Mouse (Mus musculus) embryonic fibroblast, embryonic 13.5 days (primary cell): ENCODE measurements around the gene Phf11c. TPM values are rescaled to one million over a fixed set of nuclear protein-coding genes. Genes with fewer than 3 reads are reported as not detected.

ENCODE experiments used
- H3K27ac ChIP-seq: 2 replicates; pipeline ENCODE4 v1.5.1; 2012; ENCODE audit warnings: low read length, control low read depth, inconsistent platforms; ENCODE audit not compliant: insufficient read depth
- H3K4me1 ChIP-seq: 2 replicates; pipeline ENCODE4 v1.6.1; 2011; ENCODE audit warnings: low read length; ENCODE audit not compliant: control insufficient read depth, insufficient read depth
- H3K4me3 ChIP-seq: 2 replicates; pipeline ENCODE4 v1.5.1; 2011; ENCODE audit warnings: mild to moderate bottlenecking, control low read depth, low read length; ENCODE audit not compliant: insufficient read depth
- CTCF ChIP-seq: IDR thresholded peaks from 2 replicates; pipeline ENCODE4 v1.5.1; 2011; ENCODE audit warnings: mild to moderate bottlenecking, control low read depth, low read length, moderate library complexity, borderline replicate concordance; ENCODE audit not compliant: insufficient read depth
- POLR2A ChIP-seq: IDR thresholded peaks from 2 replicates; pipeline ENCODE4 v1.6.1; 2011; ENCODE audit warnings: low read depth, mild to moderate bottlenecking, control low read depth, low read length, moderate library complexity
- polyA plus RNA-seq: library from polyadenylated mRNA; stranded (reverse); fragments of >200 nt; gene quantifications from 2 replicates; pipeline ENCODE4 v1.2.4, GENCODE M21; 2011; ENCODE audit warnings: low read depth; ENCODE audit not compliant: missing spikeins, insufficient read length

The Phf11c gene
- polyA plus RNA-seq, result 0.73 and 1.4 TPM in 2 replicates

- TF ChIP-seq POLR2A, result no peak
- TF ChIP-seq CTCF, result no peak
- no peaks in the 10 kb centered on the region for H3K4me1 ChIP-seq
- H3K4me3 ChIP-seq, result no peak within 1 kb of the TSS
- no peak within 1 kb of the TSS for H3K27ac ChIP-seq
These were observed at the start of gene Phf11c for GRCm38 (mm10) chr14:59395281-59395680. Gene Phf11c (minus strand): TSS chr14:59395381.

GRCm38 (mm10) chr14:59441472-59441805, 46.3 kb upstream of the Phf11c start:
- Histone ChIP-seq H3K27ac (no peak overlapping the region), H3K4me1 (0 out of 2 replicates have a peak, but pooled peaks cover 2% of the 10 kb centered on the region), H3K4me3 (peak overlapping the region; percentile 95)
- no peak for TF ChIP-seq CTCF
- no peak for TF ChIP-seq POLR2A

DNA sequence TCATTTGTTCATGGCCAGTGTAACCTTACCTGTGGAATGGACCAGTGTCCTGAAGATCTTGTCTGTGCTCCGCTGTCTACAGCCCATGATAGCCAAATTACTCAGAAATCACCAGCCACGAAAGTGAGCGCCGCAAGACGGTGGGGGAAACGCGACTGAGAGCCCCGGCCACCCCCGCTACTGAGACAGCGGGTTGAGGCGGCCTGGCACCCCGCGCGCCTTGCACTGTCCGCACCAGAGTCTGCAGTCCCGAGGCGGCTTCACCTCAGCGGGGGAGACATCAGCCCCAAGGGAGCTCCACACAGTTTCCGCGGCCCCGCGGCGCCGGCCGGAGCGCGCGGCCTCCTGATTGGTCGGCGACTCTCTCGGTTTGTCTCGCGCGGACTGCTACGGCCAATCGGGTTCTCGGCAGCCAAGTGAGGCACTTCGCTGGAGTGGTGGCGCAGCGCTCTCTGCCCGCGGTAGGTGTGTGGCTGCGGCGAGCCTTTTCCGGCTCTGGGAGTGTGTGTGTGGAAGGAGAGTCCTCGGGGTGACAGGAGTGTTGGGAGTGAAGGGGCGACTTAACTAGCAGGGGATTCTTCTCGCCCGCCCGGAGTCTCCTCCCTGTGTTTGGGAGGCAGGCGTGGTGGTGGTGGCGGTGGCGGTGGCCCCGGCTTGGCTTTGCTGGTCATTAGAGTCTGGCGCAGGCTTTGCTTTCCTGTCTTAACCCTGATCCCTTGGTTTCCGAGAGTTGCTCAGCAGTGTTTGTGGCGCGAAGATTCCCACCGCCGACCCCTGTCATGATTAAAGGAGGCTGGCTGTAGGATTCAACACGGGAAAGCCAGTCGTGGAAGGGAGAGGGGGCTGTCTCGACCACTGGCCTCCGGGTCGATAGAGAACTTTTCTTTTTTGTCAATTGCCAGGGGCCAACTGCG, 45.6 kb upstream of the Phf11c start, which contains the start of the genes Setdb2 and Cab39l:
Gene Setdb2 (minus strand): TSS at position 327 of the 914 bp plus-strand sequence.
Gene Cab39l (plus strand): TSS at position 415 of the 914 bp plus-strand sequence.
- Histone ChIP-seq H3K4me1 (0 out of 2 replicates have a peak, but pooled peaks cover 2% of the 10 kb centered on the region), H3K4me3 (peak within 1 kb of the TSS; percentile 95), H3K27ac (peak within 1 kb of the TSS; percentile 45; the same call in 1 of the 2 replicates)
- TF ChIP-seq POLR2A (peak; percentile 89), CTCF (no peak; the same call in 1 of the 2 replicates)

GRCm38 (mm10) chr14:59440039-59440438, 44.9 kb upstream of the Phf11c start:
- Histone ChIP-seq H3K4me1 (0 out of 2 replicates have a peak, but pooled peaks cover 2% of the 10 kb centered on the region), H3K4me3 (peak overlapping the region; percentile 95), H3K27ac (no peak overlapping the region)
- TF ChIP-seq CTCF (no peak), POLR2A (no peak)

GRCm38 (mm10) chr14:59438505-59438904, 43.3 kb upstream of the Phf11c start:
- Histone ChIP-seq H3K4me3 (no peak overlapping the region), H3K4me1 (0 out of 2 replicates have a peak, but pooled peaks cover 2% of the 10 kb centered on the region), H3K27ac (no peak overlapping the region)
- TF ChIP-seq POLR2A (no peak), CTCF (no peak)

GRCm38 (mm10) chr14:59437398-59437797, 42.2 kb upstream of the Phf11c start:
- no peak for TF ChIP-seq POLR2A
- TF ChIP-seq CTCF, result no peak
- H3K27ac ChIP-seq, result no peak overlapping the region

GRCm38 (mm10) chr14:59435206-59435605, 40.0 kb upstream of the Phf11c start:
- Histone ChIP-seq H3K4me1 (0 out of 2 replicates have a peak, but pooled peaks cover 2% of the 10 kb centered on the region), H3K4me3 (no peak overlapping the region), H3K27ac (no peak overlapping the region)
- TF ChIP-seq POLR2A, result no peak
- TF ChIP-seq CTCF, result no peak

More at GRCm38 (mm10) chr14:59437398-59437797, 42.2 kb upstream of the Phf11c start:
- Histone ChIP-seq H3K4me3 (no peak overlapping the region), H3K4me1 (0 out of 2 replicates have a peak, but pooled peaks cover 2% of the 10 kb centered on the region)

DNA sequence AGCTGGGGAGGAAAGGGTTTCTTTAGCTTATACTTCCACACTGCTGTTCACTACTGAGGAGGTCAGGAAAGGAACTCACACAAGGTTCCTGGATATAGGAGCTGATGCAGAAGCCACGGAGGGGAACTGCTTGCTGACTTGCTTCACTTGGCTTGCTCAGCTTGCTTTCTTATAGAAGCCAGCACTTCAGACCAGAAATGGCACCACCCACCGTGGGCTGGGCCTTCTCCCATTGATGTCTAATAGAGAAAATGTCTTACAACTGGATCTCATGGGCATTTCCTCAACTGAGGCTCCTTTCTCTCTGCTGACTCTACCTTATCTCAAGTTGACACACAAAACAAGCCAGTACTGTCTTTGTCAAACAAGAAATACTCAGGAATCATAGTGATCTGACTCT, 38.7 kb upstream of the Phf11c start:
- no peak for TF ChIP-seq CTCF
- TF ChIP-seq POLR2A, result no peak
- no peak overlapping the region for H3K4me3 ChIP-seq
- H3K27ac ChIP-seq, result no peak overlapping the region
- no peaks in the 10 kb centered on the region for H3K4me1 ChIP-seq

DNA sequence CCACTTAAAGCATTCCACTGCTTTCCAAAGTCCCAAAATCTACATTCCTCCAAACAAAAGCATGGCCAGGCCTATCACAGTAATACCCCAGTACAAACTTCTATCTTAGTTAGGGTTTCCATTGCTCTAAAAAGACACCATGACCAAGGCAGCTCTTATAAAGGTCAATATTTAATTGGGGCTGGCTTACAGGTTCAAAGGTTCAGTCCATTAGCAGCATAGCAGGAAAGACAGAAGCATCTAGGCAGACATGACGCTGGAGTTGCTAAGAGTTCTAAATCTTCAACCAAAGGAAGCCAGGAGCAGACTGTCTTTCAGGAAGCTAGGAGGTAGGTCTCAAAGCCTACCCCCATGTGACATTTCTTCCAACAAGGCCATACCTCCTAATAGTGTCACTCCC, 35.4 kb upstream of the Phf11c start:
- TF ChIP-seq POLR2A (no peak), CTCF (no peak)
- H3K4me1 ChIP-seq, result no peaks in the 10 kb centered on the region
- H3K27ac ChIP-seq, result no peak overlapping the region
- H3K4me3 ChIP-seq, result no peak overlapping the region
